Mouse (Mus musculus) cerebellum, adult 11 months (tissue): ENCODE measurements around the gene Zfp810.
"Not testable (repeated sequence)": the region's sequence is repeated elsewhere in the genome, so short reads cannot be mapped to it uniquely, and the experiment has no call there.

ENCODE experiments used
- DNase-seq: peaks from one replicate; pipeline ENCODE4 v3.0.0; 2022

The Zfp810 gene

GRCm38 (mm10) chr9:22307156-22307919, at the start of gene Zfp810:
Zfp810 (minus strand) TSS chr9:22307648.
- DNase-seq = peak; percentile 89

GRCm38 (mm10) chr9:22355919-22356318, 48.5 kb upstream of the Zfp810 start:
- no peak for DNase-seq

GRCm38 (mm10) chr9:22353901-22354300, 46.5 kb upstream of the Zfp810 start:
- no peak for DNase-seq

GRCm38 (mm10) chr9:22353465-22353864, 46.0 kb upstream of the Zfp810 start:
- DNase-seq = no peak

- DNase-seq = no peak
Observed at GRCm38 (mm10) chr9:22340331-22340730, 32.9 kb upstream of the Zfp810 start.

GRCm38 (mm10) chr9:22337217-22337616, 29.8 kb upstream of the Zfp810 start:
- DNase-seq = no peak

- peak; percentile 78 for DNase-seq
Observed at GRCm38 (mm10) chr9:22327475-22328387, 20.3 kb upstream of the Zfp810 start.

GRCm38 (mm10) chr9:22327099-22327474, 19.6 kb upstream of the Zfp810 start:
- peak; percentile 33 for DNase-seq

- no peak for DNase-seq
Observed at GRCm38 (mm10) chr9:22324579-22324978, 17.1 kb upstream of the Zfp810 start.

- DNase-seq = no peak
Observed at GRCm38 (mm10) chr9:22322381-22323211, 15.1 kb upstream of the Zfp810 start.

GRCm38 (mm10) chr9:22319109-22319508, 11.7 kb upstream of the Zfp810 start:
- no peak for DNase-seq

- not testable (repeated sequence) for DNase-seq
Observed at GRCm38 (mm10) chr9:22316047-22316446, 8.6 kb upstream of the Zfp810 start.

GRCm38 (mm10) chr9:22314066-22314465, 6.6 kb upstream of the Zfp810 start:
- no peak for DNase-seq

GRCm38 (mm10) chr9:22313218-22313617, 5.8 kb upstream of the Zfp810 start:
- no peak for DNase-seq

GRCm38 (mm10) chr9:22309651-22310050, 2.2 kb upstream of the Zfp810 start:
- DNase-seq = no peak

- not testable (repeated sequence) for DNase-seq
Observed at GRCm38 (mm10) chr9:22307920-22308262, 443 bp upstream of the Zfp810 start.

GRCm38 (mm10) chr9:22306726-22307125, 722 bp downstream of the Zfp810 start:
- DNase-seq = no peak

GRCm38 (mm10) chr9:22302199-22302598, 5.2 kb downstream of the Zfp810 start:
- DNase-seq = no peak

GRCm38 (mm10) chr9:22278733-22279132, 28.7 kb downstream of the Zfp810 start:
- DNase-seq = no peak

GRCm38 (mm10) chr9:22268886-22269285, 38.6 kb downstream of the Zfp810 start:
- no peak for DNase-seq

- no peak for DNase-seq
Observed at GRCm38 (mm10) chr9:22262611-22263010, 44.8 kb downstream of the Zfp810 start.

GRCm38 (mm10) chr9:22261594-22261993, 45.9 kb downstream of the Zfp810 start:
- DNase-seq = no peak

GRCm38 (mm10) chr9:22260092-22260422, 47.4 kb downstream of the Zfp810 start:
- no peak for DNase-seq
